Mouse (Mus musculus): ENCODE measurements around the gene Sult2a7.

Gene Sult2a7

DNA sequence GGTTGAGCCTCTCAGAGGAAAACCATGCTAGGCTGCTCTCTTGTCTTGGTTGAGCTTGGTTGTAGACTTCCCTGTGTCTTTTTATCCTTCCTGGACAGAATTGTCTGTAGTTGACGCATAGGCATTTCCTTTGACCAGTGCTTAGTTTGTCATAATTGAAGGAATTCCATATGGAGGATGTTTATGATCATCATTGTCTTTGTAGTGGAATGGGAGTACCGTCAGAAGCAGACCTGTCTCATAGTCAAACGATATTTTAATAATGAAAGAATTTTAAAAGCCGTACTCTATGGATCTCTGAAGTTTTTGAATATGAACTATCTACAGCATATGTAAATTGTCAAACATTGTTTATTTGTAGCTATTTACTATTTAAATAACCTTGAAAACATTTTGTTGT lies at the start of gene Sult2a7:
Gene Sult2a7 (minus strand): TSS at position 101 of the 400 bp plus-strand sequence.
- DNase-seq = no peak

DNA sequence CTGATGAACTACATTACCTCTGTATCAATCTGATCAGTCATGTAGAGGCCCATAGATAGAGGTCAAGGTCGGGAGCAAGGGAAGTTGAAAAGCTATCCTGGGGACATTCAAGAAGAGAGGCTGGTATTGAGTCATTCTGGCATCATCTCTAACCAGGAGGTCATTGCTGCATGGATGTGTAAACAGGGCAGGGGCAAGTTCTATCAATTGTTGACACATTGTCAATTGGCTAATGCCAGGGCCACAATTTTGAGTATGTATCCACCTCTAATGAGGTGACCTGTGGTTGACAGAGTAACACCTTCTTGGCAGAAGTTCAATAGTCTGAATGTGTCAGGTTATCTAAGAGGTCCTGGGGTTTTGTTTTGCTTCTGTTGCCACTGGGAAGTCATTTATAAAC lies 31.2 kb upstream of the Sult2a7 start:
- no peak for DNase-seq

GRCm38 (mm10) chr7:14522636-14523035 lies 28.6 kb upstream of the Sult2a7 start:
- no peak for DNase-seq

DNA sequence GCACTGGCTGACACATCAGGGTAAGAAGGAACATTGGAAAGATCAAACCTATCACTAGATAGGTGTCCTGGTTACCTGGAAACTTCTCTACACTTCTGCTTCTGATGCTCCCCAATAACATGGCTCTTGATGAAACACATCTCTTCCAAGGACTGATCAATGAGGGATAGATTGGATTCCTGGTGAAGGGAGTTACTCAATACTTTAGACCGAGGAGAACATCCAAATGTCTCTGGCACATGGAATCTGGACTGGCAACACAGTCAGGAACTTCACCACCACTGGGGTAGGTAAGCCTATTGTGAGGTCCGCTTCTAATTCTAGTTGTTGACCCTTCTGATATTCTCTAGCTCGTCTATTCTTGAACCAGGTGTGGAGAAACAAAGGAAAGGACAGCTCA lies 24.3 kb upstream of the Sult2a7 start:
- no peak for DNase-seq

DNA sequence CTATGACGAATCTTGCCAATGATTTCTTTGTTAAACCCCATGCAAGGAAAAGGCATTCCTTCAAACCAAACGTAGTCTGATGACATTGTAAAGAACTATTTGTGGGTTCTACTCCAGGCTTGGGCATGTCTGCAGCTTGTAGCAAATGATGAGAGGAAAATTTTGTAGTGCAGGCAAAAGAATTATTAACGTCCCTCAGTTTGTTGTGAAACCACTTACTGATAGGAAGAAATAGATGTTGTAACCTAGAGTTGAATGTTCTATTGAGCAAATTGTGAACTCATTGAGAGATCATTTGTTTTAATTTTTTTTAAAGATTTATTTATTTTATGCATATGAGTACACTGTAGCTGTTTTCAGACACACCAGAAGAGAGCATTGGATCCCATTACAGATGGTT lies 1.1 kb downstream of the Sult2a7 start:
- DNase-seq = no peak

GRCm38 (mm10) chr7:14446534-14446933 lies 47.5 kb downstream of the Sult2a7 start, which contains the start of gene Sult2a8:
TSS of gene Sult2a8 (minus strand) at chr7:14446769.
- DNase-seq = no peak

- DNase-seq = no peak
Observed at GRCm38 (mm10) chr7:14439581-14439980, 54.4 kb downstream of the Sult2a7 start.

GRCm38 (mm10) chr7:14438484-14438883 lies 55.5 kb downstream of the Sult2a7 start:
- no peak for DNase-seq

DNA sequence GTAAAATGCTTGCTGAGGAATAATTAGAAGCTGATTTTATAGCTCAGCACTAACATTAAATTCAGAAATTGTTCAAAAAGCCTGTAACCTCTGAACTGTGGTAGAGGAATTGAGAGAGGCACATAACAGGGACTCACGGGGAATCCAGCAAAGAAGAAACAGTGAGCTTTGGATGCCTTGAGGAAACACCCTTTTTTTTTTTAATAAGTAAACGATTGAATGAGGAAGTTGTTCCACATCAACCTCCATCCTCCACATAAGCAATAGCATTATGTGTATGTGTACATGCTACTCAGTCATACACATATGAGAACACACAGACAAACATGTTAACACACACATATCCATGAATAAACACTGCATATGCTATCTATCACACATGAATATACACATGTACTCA lies 56.0 kb downstream of the Sult2a7 start:
- no peak for DNase-seq
